Mouse (Mus musculus): ENCODE measurements around the gene Klhl8. TPM values are rescaled to one million over a fixed set of nuclear protein-coding genes. Genes with fewer than 3 reads are reported as not detected.
A peak's percentile ranks its signal among the peaks of the same experiment; 100 is the strongest.

Gene Klhl8
- polyA plus RNA-seq, 1 experiment from 2014 or later, result 14.1 TPM

DNA sequence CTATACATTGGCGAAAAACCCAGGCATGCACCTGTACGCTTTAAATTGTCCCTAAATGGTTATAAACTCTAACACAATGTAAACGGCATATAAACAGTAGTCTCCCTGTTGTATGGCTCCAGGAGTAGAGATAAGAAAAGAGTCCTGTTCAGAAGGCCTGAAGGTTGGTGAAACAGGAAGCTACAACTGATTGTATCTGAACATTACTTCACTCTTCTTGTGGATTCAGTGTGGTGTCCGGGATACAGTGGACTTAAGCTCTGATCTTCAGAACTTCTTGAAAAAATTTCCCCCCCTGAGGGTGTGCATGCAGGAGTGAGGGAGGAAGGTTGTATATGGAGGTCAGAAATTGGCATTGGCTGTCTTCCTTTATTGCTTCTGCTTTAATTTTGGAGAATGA is 8.4 kb upstream of the Klhl8 start:
- H3K27ac ChIP-seq (ENCODE audit: low read length), result no peak overlapping the region
- ATAC-seq (ENCODE audit: insufficient read depth, low FRiP score), result no peak
- H3K4me2 ChIP-seq (ENCODE audit: low read depth, low read length), result no peak overlapping the region
- no peaks in the 10 kb centered on the region for H3K4me1 ChIP-seq (ENCODE audit: control insufficient read depth, insufficient read depth, low read length)
- 69% methylated on average over 4 of the region's 4 CpGs for WGBS
- no peaks in the 10 kb centered on the region for H3K27me3 ChIP-seq (ENCODE audit: control insufficient read depth, insufficient read depth, low read length)
- no peak overlapping the region for H3K9ac ChIP-seq (ENCODE audit: low read length)
- H3K9me3 ChIP-seq (replicated peaks; ENCODE audit: control insufficient read depth, low read length), result no peaks in the 10 kb centered on the region
- H3K4me3 ChIP-seq (replicated peaks; ENCODE audit: low read length), result no peak overlapping the region
- no peaks in the 10 kb centered on the region for H3K36me3 ChIP-seq (ENCODE audit: control insufficient read depth, insufficient read depth, low read length)

DNA sequence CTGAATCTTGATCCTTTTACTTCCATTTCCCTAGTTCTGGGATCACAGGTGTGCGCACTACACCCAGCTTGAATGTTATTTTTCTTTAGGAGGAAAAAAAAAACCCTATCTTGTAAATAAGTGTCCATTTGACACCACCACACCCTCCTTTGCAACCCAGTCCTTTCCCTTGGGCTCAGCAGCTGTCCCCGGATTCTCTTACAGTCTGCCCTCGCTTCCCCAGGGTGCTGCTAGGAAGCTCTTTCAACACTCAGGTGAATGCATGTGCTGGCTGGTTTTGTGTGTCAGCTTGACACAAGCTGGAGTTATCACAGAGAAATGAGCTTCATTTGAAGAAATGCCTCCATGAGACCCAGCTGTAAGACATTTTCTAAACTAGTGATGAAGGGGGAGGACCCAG is 7.2 kb upstream of the Klhl8 start:
- Histone ChIP-seq H3K27ac (ENCODE audit: low read length) (no peak overlapping the region), H3K9ac (ENCODE audit: low read length) (no peak overlapping the region), H3K4me1 (ENCODE audit: control insufficient read depth, insufficient read depth, low read length) (no peaks in the 10 kb centered on the region), H3K9me3 (replicated peaks; ENCODE audit: control insufficient read depth, low read length) (no peaks in the 10 kb centered on the region), H3K27me3 (ENCODE audit: control insufficient read depth, insufficient read depth, low read length) (no peaks in the 10 kb centered on the region), H3K4me2 (ENCODE audit: low read depth, low read length) (no peak overlapping the region), H3K4me3 (replicated peaks; ENCODE audit: low read length) (no peak overlapping the region), H3K36me3 (ENCODE audit: control insufficient read depth, insufficient read depth, low read length) (no peaks in the 10 kb centered on the region)
- no peak for ATAC-seq (ENCODE audit: insufficient read depth, low FRiP score)
- 69% methylated on average over 3 of the region's 3 CpGs for WGBS

DNA sequence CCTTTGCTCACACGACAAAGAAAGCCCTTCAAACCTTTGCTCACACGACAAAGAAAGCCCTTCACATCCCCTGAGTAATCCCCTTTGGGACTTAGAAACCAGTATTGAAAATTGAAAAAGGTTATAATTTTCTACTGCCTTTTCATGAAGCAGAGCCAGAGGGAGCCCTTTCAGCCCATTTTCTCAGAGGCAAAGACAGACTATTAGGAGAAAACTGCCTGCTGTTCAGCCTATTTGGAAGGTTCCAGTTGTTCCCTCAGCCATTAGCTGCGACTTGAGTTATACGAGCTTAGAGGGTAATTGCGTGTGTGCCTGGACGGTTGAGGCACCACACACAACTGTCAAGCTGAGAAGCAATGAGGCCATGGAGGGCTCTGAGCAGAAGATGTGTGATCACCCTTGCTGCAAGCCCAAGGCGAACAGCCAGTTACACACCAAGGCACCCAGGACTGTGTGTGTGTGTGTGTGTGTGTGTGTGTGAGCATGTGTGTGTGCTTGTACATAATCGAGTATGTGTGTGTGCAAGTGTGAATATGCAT is 6.4 kb upstream of the Klhl8 start:
- no peaks in the 10 kb centered on the region for H3K4me1 ChIP-seq (ENCODE audit: control insufficient read depth, insufficient read depth, low read length)
- H3K4me3 ChIP-seq (replicated peaks; ENCODE audit: low read length), result no peak overlapping the region
- 62% methylated on average over 8 of the region's 8 CpGs for WGBS
- H3K27ac ChIP-seq (ENCODE audit: low read length), result no peak overlapping the region
- H3K27me3 ChIP-seq (ENCODE audit: control insufficient read depth, insufficient read depth, low read length), result no peaks in the 10 kb centered on the region
- H3K9me3 ChIP-seq (replicated peaks; ENCODE audit: control insufficient read depth, low read length), result no peaks in the 10 kb centered on the region
- H3K36me3 ChIP-seq (ENCODE audit: control insufficient read depth, insufficient read depth, low read length), result no peaks in the 10 kb centered on the region
- H3K9ac ChIP-seq (ENCODE audit: low read length), result no peak overlapping the region
- ATAC-seq (ENCODE audit: insufficient read depth, low FRiP score), result no peak
- no peak overlapping the region for H3K4me2 ChIP-seq (ENCODE audit: low read depth, low read length)

DNA sequence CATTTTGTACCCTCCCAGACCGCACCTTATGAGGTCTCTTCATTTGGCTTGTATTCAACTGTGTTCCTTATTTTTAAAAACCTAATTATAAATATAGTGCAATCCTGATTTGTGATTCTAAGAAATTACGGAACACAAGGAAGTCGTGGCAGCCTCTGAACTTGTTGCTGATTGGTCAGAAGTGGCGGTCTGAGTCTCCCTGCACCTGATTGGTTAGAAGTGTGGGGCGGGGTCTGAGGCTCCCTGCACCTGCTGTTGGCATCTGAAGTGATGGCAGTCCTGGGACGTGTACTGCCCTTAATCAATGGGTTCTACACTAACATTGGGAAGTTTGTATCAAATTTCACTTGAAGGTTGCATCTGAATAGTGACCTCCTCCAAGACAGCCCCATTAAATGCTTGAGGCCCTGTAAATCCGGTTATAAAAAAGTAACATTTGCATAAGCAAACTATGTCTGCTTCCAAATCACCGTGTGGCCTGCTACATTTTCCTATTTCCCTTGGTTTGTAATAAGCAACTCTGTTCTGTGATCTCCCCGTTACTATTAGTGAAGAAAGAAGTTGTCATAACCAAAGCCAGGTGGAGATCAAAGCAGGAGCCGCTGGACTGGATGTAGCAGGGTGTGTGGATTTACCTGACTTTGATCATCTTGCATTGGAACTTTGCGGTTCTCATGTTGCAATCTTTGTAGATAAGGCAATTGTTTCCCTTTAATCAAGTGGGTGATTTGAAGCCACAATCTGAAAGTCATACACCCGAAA is 5.7 kb upstream of the Klhl8 start:
- Histone ChIP-seq H3K27me3 (ENCODE audit: control insufficient read depth, insufficient read depth, low read length) (no peaks in the 10 kb centered on the region), H3K4me2 (ENCODE audit: low read depth, low read length) (no peak overlapping the region)

DNA sequence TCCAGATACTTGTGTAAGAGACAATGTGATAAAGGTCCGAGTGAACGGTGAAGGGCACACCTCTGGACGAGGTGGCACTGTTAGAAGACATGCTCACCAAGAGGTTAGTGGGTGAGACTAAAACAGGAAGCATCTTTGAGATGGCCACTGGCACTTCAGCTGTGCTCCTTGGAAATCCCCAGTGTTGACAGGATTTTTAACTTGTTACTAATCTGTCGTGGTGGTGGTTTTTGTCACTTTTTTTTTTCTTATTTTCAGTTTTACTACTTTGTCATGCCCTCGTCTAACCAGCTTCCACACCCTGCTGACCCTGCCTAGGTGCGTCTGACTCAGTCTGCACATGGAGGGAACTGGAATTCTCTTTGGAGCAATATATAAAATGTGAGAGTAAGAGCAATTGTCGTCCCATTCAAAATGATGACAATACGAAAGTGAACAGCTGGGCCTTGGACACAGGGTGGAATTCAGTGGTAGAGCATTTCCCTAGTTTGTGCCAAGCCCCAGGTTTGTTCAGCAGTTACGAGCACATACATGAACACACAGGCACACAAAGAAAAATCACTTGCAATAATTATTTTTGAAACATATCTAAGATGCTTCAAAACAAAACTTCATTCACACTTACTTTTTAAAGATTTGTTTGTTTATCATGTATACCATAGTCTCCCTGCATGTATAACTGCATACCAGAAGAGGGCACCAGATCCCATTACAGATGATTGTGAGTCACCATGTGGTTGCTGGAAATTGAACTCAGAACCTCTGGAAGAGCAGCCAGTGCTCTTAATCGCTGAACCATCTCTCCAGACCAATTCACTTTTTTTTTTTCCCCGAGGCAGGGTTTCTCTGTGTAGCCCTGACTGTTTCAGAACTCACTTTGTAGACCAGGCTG is 3.5 kb upstream of the Klhl8 start:
- Histone ChIP-seq H3K4me2 (ENCODE audit: low read depth, low read length) (no peak overlapping the region), H3K27me3 (ENCODE audit: control insufficient read depth, insufficient read depth, low read length) (no peaks in the 10 kb centered on the region), H3K36me3 (ENCODE audit: control insufficient read depth, insufficient read depth, low read length) (no peaks in the 10 kb centered on the region), H3K27ac (ENCODE audit: low read length) (no peak overlapping the region), H3K4me3 (replicated peaks; ENCODE audit: low read length) (no peak overlapping the region), H3K9me3 (replicated peaks; ENCODE audit: control insufficient read depth, low read length) (no peaks in the 10 kb centered on the region), H3K9ac (ENCODE audit: low read length) (no peak overlapping the region), H3K4me1 (ENCODE audit: control insufficient read depth, insufficient read depth, low read length) (0 out of 2 replicates have a peak, but pooled peaks cover 5% of the 10 kb centered on the region)
- WGBS, result 61% methylated on average over 11 of the region's 11 CpGs
- ATAC-seq (ENCODE audit: insufficient read depth, low FRiP score), result no peak

More for the DNA sequence above, 5.7 kb upstream of the Klhl8 start:
- no peak overlapping the region for H3K4me3 ChIP-seq (replicated peaks; ENCODE audit: low read length)
- H3K4me1 ChIP-seq (ENCODE audit: control insufficient read depth, insufficient read depth, low read length), result no peaks in the 10 kb centered on the region
- WGBS, result 52% methylated on average over 12 of the region's 12 CpGs
- H3K27ac ChIP-seq (ENCODE audit: low read length), result no peak overlapping the region
- H3K9ac ChIP-seq (ENCODE audit: low read length), result no peak overlapping the region
- peak; percentile 50; the same call in 1 of the 2 replicates for ATAC-seq (ENCODE audit: insufficient read depth, low FRiP score)
- no peaks in the 10 kb centered on the region for H3K9me3 ChIP-seq (replicated peaks; ENCODE audit: control insufficient read depth, low read length)
- H3K36me3 ChIP-seq (ENCODE audit: control insufficient read depth, insufficient read depth, low read length), result no peaks in the 10 kb centered on the region

DNA sequence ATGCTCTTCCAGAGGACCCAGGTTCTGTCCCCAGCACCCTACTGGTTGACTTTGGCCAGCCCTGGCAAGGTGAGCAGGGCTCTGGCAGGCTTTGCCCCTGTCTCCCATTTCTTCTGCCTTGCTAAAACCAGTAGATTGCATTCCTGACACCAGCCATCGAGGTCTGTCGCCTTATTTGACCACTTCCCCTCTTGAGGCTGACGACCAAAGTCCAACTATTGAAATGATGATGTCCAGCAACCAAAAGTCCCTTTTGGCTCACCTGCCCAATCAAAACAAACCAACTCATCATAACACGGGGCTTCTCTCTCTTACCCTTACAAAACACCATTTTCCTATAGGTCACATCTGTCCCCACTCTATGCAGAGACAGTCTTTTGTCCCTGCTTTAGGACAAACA is 2.1 kb upstream of the Klhl8 start:
- H3K27ac ChIP-seq (ENCODE audit: low read length), result no peak overlapping the region
- no peaks in the 10 kb centered on the region for H3K27me3 ChIP-seq (ENCODE audit: control insufficient read depth, insufficient read depth, low read length)
- H3K4me3 ChIP-seq (replicated peaks; ENCODE audit: low read length), result no peak overlapping the region
- no peaks in the 10 kb centered on the region for H3K36me3 ChIP-seq (ENCODE audit: control insufficient read depth, insufficient read depth, low read length)
- H3K9me3 ChIP-seq (replicated peaks; ENCODE audit: control insufficient read depth, low read length), result no peaks in the 10 kb centered on the region
- 0 out of 2 replicates have a peak, but pooled peaks cover 8% of the 10 kb centered on the region for H3K4me1 ChIP-seq (ENCODE audit: control insufficient read depth, insufficient read depth, low read length)
- H3K9ac ChIP-seq (ENCODE audit: low read length), result no peak overlapping the region
- no peak for ATAC-seq (ENCODE audit: insufficient read depth, low FRiP score)
- 59% methylated on average over 4 of the region's 4 CpGs for WGBS
- no peak overlapping the region for H3K4me2 ChIP-seq (ENCODE audit: low read depth, low read length)

DNA sequence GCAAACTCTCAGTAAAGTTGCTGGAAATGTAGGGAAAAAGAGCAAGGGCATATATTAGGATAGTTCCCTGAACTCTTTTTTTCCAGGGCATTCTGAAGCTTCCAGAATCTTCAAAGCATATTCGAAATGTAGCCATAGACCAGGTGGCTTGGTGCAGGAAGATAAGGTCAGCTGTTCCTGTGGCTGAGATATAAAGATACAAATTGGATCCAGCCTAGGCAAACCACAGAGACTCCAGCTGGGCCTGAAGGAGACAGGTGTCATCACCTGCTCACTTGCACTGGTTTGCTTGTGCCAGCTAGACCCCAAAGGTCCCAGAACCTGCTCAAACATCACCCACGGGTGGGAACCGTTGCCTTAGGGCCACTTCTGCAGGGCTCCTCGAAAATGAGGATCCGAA is 496 bp upstream of the Klhl8 start:
- Histone ChIP-seq H3K9me3 (replicated peaks; ENCODE audit: control insufficient read depth, low read length) (no peaks in the 10 kb centered on the region), H3K9ac (ENCODE audit: low read length) (no peak overlapping the region), H3K4me2 (ENCODE audit: low read depth, low read length) (peak overlapping the region; percentile 75), H3K4me3 (replicated peaks; ENCODE audit: low read length) (peak overlapping the region; percentile 84), H3K27ac (ENCODE audit: low read length) (no peak overlapping the region), H3K36me3 (ENCODE audit: control insufficient read depth, insufficient read depth, low read length) (no peaks in the 10 kb centered on the region), H3K4me1 (ENCODE audit: control insufficient read depth, insufficient read depth, low read length) (0 out of 2 replicates have a peak, but pooled peaks cover 8% of the 10 kb centered on the region), H3K27me3 (ENCODE audit: control insufficient read depth, insufficient read depth, low read length) (no peaks in the 10 kb centered on the region)
- 79% methylated on average over 5 of the region's 5 CpGs for WGBS
- no peak for ATAC-seq (ENCODE audit: insufficient read depth, low FRiP score)

DNA sequence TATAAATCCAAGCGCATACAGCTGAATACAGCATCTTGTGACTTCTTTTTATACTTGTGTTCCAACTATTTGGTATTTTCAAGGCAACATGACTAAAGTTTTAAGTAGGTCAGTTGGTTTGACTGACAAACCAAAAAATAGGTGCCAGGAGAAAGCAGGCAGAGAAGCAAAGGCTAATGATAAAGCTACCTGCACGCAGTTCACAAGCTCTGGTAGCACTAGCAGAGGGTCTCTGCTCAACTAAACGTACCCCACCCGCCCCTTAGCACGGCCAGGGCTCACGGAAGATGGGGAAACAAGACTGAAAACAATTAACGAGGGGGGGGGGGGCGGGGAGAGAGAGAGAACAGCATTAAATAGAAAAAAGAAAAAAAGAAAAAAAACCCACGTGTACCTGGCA is 903 bp downstream of the Klhl8 start:
- WGBS, result 19% methylated on average over 8 of the region's 9 CpGs
- no peaks in the 10 kb centered on the region for H3K27me3 ChIP-seq (ENCODE audit: control insufficient read depth, insufficient read depth, low read length)
- H3K4me1 ChIP-seq (ENCODE audit: control insufficient read depth, insufficient read depth, low read length), result 0 out of 2 replicates have a peak, but pooled peaks cover 8% of the 10 kb centered on the region
- peak overlapping the region; percentile 75 for H3K4me2 ChIP-seq (ENCODE audit: low read depth, low read length)
- no peak for ATAC-seq (ENCODE audit: insufficient read depth, low FRiP score)
- H3K27ac ChIP-seq (ENCODE audit: low read length), result no peak overlapping the region
- H3K4me3 ChIP-seq (replicated peaks; ENCODE audit: low read length), result peak overlapping the region; percentile 84
- H3K36me3 ChIP-seq (ENCODE audit: control insufficient read depth, insufficient read depth, low read length), result no peaks in the 10 kb centered on the region
- H3K9me3 ChIP-seq (replicated peaks; ENCODE audit: control insufficient read depth, low read length), result no peaks in the 10 kb centered on the region
- H3K9ac ChIP-seq (ENCODE audit: low read length), result peak overlapping the region; percentile 89; the same call in 1 of the 2 replicates

DNA sequence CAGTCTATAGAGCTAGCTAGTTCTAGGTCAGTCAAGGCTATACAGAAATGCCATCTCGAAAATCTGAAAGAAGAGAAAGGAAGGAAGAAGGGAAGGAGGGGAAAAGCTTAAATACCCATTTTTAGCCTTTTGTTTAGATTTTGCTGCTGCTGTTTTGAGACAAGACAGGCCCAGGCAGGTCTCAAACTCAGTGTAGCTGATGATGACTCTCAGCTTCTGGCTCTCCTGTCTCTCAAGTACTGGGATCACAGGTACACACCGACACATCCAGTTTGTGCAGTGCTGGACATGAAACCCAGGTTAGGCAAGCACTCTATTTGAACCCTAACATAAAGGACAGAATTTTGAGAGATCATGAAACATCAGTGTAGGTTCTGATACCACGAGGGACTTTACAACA is 1.6 kb downstream of the Klhl8 start:
- Histone ChIP-seq H3K9me3 (replicated peaks; ENCODE audit: control insufficient read depth, low read length) (no peaks in the 10 kb centered on the region), H3K4me3 (replicated peaks; ENCODE audit: low read length) (no peak overlapping the region), H3K36me3 (ENCODE audit: control insufficient read depth, insufficient read depth, low read length) (no peaks in the 10 kb centered on the region), H3K9ac (ENCODE audit: low read length) (no peak overlapping the region), H3K27me3 (ENCODE audit: control insufficient read depth, insufficient read depth, low read length) (no peaks in the 10 kb centered on the region), H3K4me2 (ENCODE audit: low read depth, low read length) (peak overlapping the region; percentile 5; the same call in 1 of the 2 replicates), H3K27ac (ENCODE audit: low read length) (no peak overlapping the region), H3K4me1 (ENCODE audit: control insufficient read depth, insufficient read depth, low read length) (0 out of 2 replicates have a peak, but pooled peaks cover 8% of the 10 kb centered on the region)
- WGBS, result 55% methylated on average over 3 of the region's 3 CpGs
- ATAC-seq (ENCODE audit: insufficient read depth, low FRiP score), result no peak
